20 mouse cellular contexts compared by ENCODE assay signal in the genomic region with DNA sequence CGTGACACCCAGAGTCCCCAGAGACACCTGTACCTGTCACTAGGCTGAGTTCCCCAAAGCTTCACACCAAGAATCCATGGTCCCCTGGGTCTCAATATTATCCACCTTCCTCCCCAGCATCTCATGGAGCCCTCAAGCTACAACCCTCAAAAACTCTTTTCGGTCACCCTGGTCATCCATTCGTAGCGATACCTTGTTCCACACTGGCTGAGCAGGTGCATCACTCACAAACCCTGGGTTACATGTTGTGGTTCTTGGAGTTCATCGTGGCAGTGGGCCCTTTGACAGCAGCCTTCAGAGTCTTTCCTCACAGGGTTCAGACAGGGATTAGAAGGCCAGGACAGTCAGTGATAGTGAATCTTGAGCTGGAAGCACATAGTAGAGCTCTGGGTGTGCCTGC.
DNase-seq lines count a peak whose midpoint lies in the region; ATAC-seq lines count a peak whose summit lies in the region.
"Had no signal": no experiment of that assay in that cellular context is flagged by ENCODE, and none has a peak within 500 bp of the region (broad histone marks: within the 10 kb centered on the region; RNA-seq: fewer than 3 reads in every experiment).

No protein-coding gene starts in this region.

- 89% methylated on average over 5 of the region's 5 CpGs for WGBS in forebrain, embryonic 10.5 days
- 95% methylated on average over 5 of the region's 5 CpGs for WGBS in forebrain, embryonic 15.5 days
- WGBS in liver, embryonic 11.5 days = 88% methylated on average over 5 of the region's 5 CpGs

- H3K4me3 ChIP-seq in forebrain, embryonic 10.5 days = no peak overlapping the region
- H3K4me3 ChIP-seq in forebrain, embryonic 15.5 days = no peak overlapping the region
- H3K4me3 ChIP-seq in liver, embryonic 11.5 days (ENCODE audit: low read depth, low read length) = no peak overlapping the region
- H3K4me3 ChIP-seq: heart, embryonic 13.5 days had no signal

- DNase-seq in forebrain, embryonic 10.5 days (ENCODE audit: extremely low spot score, low spot score) = peak; percentile 8
- peak; percentile 22 for DNase-seq in liver, embryonic 11.5 days (ENCODE audit: low spot score)
- no peak for DNase-seq in liver
- peak; percentile 9 for DNase-seq in testis, postnatal 10 days (ENCODE audit: low spot score)
- DNase-seq in testis, postnatal 14 days (ENCODE audit: low spot score) = no peak
- DNase-seq: adrenal gland, adult 8-10 months; adrenal gland, postnatal 25 days; cerebellum, adult 18-20 months; cerebellum, adult 9-10 months; cerebellum, postnatal 14 days; gastrocnemius, postnatal 25 days; heart, postnatal 14 days; heart, postnatal 4 days had no signal

- no peaks in the 10 kb centered on the region for H3K36me3 ChIP-seq in forebrain, embryonic 10.5 days (replicated peaks)
- H3K36me3 ChIP-seq in forebrain, embryonic 15.5 days = no peaks in the 10 kb centered on the region
- H3K36me3 ChIP-seq in liver, embryonic 11.5 days (ENCODE audit: control insufficient read depth, insufficient read depth, low read length) = no peaks in the 10 kb centered on the region
- H3K36me3 ChIP-seq: heart, embryonic 13.5 days had no signal

- no peak overlapping the region for H3K4me2 ChIP-seq in forebrain, embryonic 15.5 days (replicated peaks)
- no peak overlapping the region for H3K4me2 ChIP-seq in liver, embryonic 11.5 days
- H3K4me2 ChIP-seq: heart, embryonic 13.5 days; hindbrain, embryonic 14.5 days had no signal

- H3K9me3 ChIP-seq in forebrain, embryonic 10.5 days = no peaks in the 10 kb centered on the region
- H3K9me3 ChIP-seq in forebrain, embryonic 15.5 days = no peaks in the 10 kb centered on the region
- no peaks in the 10 kb centered on the region for H3K9me3 ChIP-seq in liver, embryonic 11.5 days (ENCODE audit: control insufficient read depth, low read length)
- H3K9me3 ChIP-seq: heart, embryonic 13.5 days had no signal

- H3K27me3 ChIP-seq in forebrain, embryonic 10.5 days (ENCODE audit: poor library complexity, severe bottlenecking) = no peaks in the 10 kb centered on the region
- no peaks in the 10 kb centered on the region for H3K27me3 ChIP-seq in forebrain, embryonic 15.5 days
- H3K27me3 ChIP-seq in liver, embryonic 11.5 days (replicated peaks; ENCODE audit: control insufficient read depth, insufficient read depth, low read length) = no peaks in the 10 kb centered on the region
- H3K27me3 ChIP-seq: heart, embryonic 13.5 days had no signal

- H3K9ac ChIP-seq in forebrain, embryonic 15.5 days (replicated peaks) = no peak overlapping the region
- H3K9ac ChIP-seq in liver, embryonic 11.5 days (ENCODE audit: low read depth, low read length) = no peak overlapping the region
- H3K9ac ChIP-seq: heart, embryonic 13.5 days; hindbrain, embryonic 14.5 days had no signal

- no peak for ATAC-seq in forebrain, embryonic 15.5 days (replicated peaks)
- ATAC-seq in liver, embryonic 11.5 days (replicated peaks; ENCODE audit: low FRiP score) = no peak
- ATAC-seq: activated CD4-positive, CD25-positive, alpha-beta regulatory T cell, adult 4 months; forebrain, embryonic 14.5 days; hindbrain, postnatal 0 days; inflammation-experienced regulatory T-cells, adult 6 months had no signal

- peaks cover 7% of the 10 kb centered on the region for H3K4me1 ChIP-seq in forebrain, embryonic 10.5 days
- H3K4me1 ChIP-seq in forebrain, embryonic 15.5 days = no peaks in the 10 kb centered on the region
- H3K4me1 ChIP-seq in liver, embryonic 11.5 days (replicated peaks; ENCODE audit: control insufficient read depth, insufficient read depth, low read length) = no peaks in the 10 kb centered on the region
- H3K4me1 ChIP-seq: heart, embryonic 13.5 days had no signal

- H3K27ac ChIP-seq in forebrain, embryonic 10.5 days = no peak overlapping the region
- H3K27ac ChIP-seq in forebrain, embryonic 15.5 days (replicated peaks) = no peak overlapping the region
- no peak overlapping the region for H3K27ac ChIP-seq in liver, embryonic 11.5 days (ENCODE audit: low read depth, low read length)
- H3K27ac ChIP-seq: heart, embryonic 13.5 days; hindbrain, embryonic 14.5 days; hindbrain, postnatal 0 days had no signal

Comparison
In these comparisons a context has a peak if more than half of its experiments do, and no peak if none do; other contexts are left out.
1. DNase-seq: peak in forebrain, embryonic 10.5 days (single experiment), liver, embryonic 11.5 days (single experiment) and testis, postnatal 10 days (single experiment); none in liver (single experiment) and testis, postnatal 14 days (single experiment).